Mouse (Mus musculus) kidney, postnatal 25 days (tissue): Measurements from ENCODE around the gene A630001G21Rik.

Experiments used
- DNase-seq, 2 experiments: peaks; one replicate each; pipeline ENCODE4 v3.0.0; 2021; ENCODE audit warnings: mixed read lengths in 2 of 2

The A630001G21Rik gene

DNA sequence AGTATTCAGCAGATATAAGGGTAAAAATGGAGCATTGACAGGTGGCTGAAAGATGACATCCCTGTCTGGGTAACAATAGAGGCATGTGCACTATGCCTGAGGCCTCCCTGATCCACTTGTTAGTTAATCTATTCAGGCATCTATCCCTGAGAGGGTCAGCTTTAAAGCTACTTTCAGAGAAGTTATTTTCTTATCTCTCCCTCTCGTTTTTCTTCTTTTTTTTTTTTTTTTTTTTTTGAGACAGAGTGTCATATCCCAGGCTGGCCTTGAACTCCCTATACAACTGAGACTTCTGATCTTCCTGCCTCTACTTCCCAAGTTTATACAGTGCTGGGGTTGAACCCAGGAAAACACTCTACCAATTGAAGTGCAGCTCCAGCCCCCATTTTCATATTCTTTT is 10.7 kb downstream of the A630001G21Rik start:
- no peak for DNase-seq

- DNase-seq, result no peak
Observed at GRCm38 (mm10) chr1:85766120-85766519, 12.3 kb downstream of the A630001G21Rik start.

GRCm38 (mm10) chr1:85764291-85764690 is 14.2 kb downstream of the A630001G21Rik start:
- DNase-seq, result no peak

DNA sequence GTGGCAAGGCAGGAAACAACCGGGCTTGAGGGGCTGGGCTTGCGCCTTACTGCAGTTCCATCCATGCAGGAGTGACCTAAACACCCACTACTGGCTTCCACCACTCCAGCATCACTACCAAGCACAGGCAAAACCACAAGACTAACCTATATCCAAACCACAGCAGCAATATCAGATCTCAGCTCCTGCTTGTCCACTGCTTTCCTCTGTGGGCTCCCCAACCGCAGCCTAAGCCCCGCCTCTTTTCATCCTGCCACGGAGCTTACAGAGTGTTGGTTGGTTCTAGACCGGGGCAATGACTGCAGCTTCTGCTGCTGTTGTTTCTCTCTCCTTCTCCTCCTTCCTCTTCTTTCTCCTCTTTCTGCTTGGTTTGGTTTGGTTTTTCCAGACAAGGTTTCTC is 15.1 kb downstream of the A630001G21Rik start:
- no peak for DNase-seq

GRCm38 (mm10) chr1:85761665-85762064 is 16.8 kb downstream of the A630001G21Rik start:
- no peak for DNase-seq

DNA sequence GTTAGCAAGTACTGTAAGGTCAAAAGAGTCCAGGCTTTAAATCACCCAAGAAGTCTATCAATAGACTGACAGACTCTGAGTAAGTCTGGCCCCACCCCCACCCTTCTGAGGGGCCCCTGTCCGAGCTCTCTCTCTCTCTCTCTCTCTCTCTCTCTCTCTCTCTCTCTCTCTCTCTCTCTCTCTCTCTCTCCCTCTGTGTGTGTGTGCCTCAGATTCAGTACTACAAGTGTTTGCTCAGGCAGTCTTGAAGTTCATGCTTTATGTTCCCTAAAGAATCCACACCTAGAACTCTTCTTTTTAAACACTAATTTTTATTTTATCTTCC is 19.5 kb downstream of the A630001G21Rik start:
- no peak for DNase-seq

DNA sequence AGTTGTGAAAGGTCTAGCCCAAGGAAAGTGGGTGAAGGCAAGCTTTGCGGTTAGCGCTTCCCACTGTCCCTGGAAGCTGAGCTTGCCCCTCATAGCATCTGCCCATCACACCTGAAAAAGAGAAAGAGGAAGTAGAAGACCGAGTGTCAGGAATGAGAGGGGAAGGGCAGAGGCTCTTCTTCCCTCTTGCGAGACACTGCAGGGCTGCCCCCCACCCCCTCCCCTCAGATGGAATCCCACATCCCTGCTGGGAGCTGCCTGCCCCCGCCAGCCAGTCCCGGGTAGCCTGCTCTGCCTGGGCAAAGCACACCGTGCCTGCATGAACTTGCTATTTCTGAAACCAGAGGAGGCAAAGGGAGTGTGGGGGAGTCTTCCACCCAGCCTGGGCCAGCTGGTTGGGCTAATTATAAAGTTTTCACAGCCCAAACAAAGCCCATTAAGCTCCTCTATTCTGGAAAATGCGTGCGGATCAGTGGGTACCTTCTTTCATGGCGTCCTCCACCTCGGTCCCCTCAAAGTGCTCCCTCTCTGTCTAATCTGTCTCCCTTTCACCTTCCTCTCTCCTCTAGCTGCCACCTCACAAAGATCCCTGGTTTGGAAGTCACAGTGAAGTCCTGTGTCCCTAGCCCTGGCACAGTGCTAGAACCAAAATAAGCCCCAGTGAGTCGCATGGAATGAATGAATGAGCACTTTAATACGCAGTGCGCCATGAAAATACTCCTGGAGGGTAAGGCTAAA is 20.0 kb downstream of the A630001G21Rik start:
- no peak for DNase-seq

DNA sequence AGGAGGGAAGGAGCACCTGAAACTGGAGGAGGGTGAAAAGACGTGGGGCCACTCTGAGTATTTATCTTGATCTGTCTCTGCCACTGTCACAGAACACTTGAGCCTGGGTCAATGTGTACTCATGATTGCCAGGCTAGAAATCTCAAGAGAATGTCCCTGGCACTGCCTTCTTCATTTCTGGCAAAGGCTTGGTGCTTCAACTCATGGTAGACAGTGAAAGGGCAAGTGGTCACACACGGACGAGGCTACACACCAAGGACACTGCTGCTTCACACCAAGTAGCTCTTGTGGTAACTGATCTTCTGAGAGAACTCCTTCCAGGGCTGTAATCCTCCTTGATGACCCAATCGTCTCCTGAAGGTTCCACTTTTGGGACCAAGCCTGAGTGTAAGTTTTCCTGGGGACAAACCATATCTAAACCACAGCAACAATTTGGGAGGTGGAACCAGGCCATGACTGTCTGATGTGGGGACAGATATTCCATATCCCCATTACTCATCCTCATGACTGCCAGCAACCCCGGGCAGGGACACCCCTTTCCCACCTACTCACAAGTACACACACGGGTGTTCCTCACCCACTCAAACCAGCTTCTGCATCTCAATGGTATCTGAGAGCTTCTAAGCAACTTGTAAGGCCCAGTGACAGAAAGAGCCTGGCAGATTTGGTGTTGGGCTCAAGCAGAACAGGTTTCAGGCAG is 20.8 kb downstream of the A630001G21Rik start:
- DNase-seq, result no peak

DNA sequence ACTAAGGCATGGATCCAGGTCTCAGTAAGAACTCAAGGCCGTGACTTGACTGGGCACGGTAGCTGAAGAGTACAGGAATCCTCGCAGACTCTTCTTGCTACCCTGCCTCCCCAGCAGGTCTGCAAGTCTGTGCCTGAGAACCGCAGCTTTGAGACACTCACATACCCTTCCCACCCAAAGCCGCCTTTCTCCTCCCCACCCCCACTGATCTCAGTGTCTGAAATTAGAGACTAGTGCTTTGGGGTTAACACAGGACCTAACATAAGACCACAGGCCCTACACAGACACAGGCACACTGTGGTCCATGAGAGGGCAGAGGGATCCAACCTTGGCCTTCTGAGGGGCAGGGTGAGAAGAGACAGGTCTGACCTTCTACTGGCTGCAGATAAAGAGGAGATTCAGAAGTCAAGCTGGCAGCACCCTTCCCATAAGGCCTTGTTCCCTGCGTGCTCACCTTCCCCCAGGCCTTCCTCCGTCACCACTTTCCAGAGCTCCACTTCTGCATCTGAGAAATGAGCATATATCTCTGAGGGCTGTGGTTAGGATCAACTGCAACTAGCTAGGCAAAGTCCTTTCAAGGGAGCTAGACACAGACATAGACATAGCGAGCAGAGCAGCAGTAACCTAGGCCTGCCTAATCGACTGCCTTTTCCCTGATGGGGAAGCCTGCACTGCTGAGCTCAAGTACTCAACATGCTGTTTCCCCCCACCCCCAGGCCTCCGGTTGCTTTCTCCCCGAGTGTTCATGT is 26.3 kb downstream of the A630001G21Rik start:
- DNase-seq, result no peak

GRCm38 (mm10) chr1:85751494-85751893 is 26.9 kb downstream of the A630001G21Rik start:
- DNase-seq, result peak in 1 of 2 experiments; percentile 38

DNA sequence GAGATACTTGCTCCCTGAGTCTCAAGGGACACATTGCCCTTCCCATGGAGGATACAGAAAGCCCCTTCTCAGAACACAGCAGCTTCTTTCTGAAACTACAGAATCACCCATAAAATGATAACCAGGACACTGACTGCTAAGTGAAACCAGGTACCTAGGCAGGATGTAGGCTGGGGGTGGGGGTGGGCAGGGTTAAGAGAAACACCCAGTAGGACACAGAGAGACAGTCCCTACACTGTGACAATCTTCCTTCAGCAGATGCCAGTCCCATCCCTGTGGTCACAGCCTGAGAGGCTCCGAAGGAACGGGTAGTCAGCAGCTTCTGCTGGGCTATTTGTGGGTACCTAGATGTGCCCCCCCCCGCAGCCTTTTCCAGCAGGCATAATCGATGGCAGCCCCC is 27.8 kb downstream of the A630001G21Rik start:
- DNase-seq, result no peak

DNA sequence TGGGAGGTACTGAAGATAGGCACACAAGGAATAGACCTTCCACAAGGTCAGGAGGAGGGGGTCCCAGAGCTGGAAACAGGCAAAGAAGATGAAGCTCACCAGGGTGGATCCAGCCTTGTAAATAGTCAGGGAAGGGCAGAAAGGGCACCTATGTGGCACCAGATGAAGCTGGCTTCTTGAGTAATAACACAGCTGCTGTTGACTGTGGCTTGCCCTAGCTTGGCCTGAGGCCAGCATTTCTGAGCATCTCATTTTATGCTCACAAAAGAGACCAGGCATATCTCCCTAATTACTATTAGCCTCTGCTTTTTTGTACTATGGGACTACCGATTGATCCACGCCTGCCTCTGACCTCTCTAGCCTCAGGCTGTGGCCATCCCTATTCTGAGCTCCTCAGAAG is 28.6 kb downstream of the A630001G21Rik start:
- DNase-seq, result peak in 1 of 2 experiments; percentile 11

- DNase-seq, result no peak
Observed at GRCm38 (mm10) chr1:85746511-85746910, 31.9 kb downstream of the A630001G21Rik start.

DNA sequence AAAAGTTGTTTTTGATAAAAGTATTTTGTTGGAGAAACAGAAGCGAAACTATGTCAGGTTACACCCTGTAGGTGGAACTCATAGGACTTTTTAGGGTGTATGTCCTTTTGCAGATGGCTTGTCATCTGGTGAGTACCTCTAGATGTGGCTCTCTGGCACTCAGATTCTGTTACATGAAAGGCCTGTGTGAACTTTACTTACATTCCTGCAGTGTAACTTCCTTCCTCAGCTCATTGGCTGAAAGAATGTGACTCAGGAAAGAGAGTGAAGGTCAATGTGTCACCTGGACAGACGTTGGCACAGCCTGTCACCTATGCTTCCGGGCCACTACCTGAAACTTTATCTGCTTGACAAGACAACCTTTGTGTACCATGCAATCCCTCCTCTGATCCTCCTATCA is 33.9 kb downstream of the A630001G21Rik start:
- DNase-seq, result no peak

DNA sequence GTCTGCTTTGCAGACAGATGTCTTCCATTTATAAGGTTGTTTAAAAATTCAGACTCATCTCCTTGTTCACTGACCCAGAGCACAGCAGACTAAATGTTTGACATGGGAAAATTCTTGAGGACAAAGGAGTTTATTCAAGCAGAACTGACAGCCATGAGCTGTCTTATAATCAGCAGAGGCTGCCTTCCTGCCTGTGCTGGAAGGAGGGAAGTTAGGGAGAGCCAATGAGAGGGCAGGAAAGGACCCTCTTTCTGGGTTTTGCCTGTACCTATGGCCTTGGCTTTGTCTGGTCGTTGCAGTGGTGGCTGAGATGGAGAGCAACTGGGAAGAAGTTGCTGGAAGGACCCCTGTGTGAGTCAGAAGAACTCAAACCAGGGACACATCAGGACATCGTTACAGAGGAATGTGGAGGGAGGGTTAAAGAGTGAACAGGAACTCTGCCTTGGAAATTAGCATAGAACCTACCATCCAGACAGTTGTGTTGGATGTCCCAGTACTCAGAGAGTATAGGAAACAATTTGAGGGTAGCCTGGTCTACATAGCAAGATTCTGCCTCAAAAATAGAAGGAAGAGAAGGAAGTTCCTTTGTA is 35.4 kb downstream of the A630001G21Rik start:
- no peak for DNase-seq

DNA sequence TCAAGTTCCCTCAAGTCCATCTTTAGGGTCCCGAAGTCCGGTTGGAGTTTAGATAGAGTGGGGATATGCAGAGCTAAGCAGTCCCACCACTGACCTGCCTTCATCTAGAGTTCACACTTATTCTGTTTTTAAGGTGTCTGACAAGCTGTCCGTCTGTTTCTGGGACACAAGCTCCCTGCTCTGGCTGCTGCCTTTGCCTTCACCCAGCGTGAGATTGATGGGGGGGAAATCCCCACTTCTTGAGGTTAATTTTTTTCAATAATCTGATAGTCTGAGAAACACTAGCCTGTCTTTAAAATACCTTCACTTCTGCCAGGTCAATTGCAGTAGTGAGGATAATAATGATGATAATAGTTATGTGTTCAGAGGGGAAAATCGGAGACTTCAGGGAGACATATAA is 36.1 kb downstream of the A630001G21Rik start:
- DNase-seq, result no peak

DNA sequence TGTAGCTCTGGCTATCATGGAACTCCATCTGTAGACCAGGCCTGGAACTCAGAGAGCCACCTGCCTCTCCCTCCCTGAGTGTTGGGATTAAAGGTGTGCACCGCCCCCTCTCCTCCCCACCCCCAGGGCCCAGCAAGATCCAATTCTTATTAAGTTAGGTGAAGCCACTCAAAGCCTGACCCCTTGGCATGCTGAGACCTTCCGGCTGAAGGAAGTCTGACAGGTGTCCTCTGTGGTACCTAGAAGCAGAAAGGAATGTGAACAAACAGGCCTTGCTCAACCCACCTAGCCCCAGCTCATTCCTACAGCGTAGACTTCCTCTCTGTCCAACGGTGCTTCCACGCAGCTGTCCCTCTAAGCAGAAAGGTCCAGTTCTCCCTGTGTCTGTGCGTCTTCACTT is 37.5 kb downstream of the A630001G21Rik start:
- no peak for DNase-seq

- DNase-seq, result no peak
Observed at GRCm38 (mm10) chr1:85739819-85740218, 38.6 kb downstream of the A630001G21Rik start.

DNA sequence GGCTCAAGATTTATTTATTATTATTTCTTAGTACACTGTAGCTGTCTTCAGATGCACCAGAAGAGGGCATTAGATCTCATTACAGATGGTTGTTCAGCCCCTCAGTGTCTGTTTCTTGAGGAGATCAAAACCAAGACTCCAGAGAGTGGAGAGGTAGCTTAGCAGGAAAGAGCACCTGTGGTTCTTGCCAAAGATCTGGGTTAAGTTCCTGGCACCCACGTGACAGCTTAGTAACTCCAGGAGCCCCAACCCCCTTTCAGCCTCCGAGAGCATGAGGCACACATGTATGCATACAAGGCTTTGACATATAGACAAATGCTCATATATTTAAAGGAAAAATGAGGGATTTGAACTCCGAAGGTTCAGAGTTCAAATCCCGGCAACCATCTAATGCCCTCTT is 39.4 kb downstream of the A630001G21Rik start:
- DNase-seq, result no peak

DNA sequence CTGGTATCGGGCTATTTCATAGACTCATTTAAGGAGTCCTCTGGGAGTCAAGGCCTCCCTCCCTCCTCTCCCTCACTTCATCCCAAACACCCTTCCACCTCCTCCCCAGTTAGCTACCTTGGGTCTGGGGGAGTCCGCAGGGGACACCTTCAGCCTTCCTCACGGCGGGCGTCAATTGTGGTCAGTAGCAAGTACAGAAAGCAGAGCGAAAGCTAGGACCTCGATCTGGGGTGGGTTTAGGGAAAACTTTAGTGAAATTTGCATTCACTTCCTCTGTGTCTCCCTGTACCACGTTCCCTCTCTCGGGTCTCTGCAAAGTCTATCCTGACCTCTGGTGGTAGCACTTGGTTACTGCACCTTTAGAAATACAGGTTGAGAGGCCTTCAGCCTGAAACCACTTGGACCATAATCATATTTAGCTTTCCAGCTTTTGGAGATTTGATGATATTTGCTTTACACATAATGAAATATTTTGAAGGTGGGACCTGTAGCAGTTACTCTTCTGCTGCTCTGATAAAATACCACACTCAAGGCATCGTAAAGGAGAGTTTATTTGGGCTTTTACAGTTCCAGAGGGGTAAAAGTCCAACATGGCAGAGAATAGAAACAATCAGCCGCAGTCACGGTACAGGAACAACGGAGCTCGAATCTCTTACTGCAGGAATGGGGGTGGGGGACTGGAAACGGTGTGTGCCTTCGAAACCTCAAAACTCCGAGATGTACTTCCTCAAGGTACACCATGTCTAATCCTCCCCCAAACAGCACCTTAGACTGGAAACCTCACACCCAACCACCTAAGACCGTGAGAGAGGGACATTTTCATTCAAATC is 41.9 kb downstream of the A630001G21Rik start:
- peak; percentile 47 to 88 for DNase-seq

- DNase-seq, result peak; percentile 19 to 60
Observed at GRCm38 (mm10) chr1:85735463-85736123, 42.9 kb downstream of the A630001G21Rik start.

DNA sequence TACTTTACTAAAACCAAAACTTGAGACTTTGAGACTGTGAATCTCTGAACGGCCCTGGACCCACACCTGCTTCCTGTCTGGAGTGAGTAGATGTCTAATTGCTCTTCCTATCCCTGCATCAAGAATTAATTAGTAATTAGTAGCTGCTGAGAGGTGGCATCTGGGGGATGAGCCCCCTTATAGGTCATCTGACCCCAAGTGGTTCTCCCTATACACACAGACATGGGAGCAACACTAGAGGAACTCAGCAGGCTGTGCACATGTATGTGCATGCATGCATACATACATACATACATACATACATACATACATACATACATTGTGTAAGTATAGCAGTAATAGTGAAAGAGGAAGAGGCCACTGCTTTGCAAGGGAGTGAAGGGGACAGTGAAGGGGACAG is 43.9 kb downstream of the A630001G21Rik start:
- DNase-seq, result no peak
